Mouse (Mus musculus) small intestine, adult 2 months (tissue): ENCODE data around the gene Wrap53.

Experiments used
- CTCF ChIP-seq: fragments of 200-500 bp; IDR thresholded peaks from 2 replicates; pipeline ENCODE4 v1.5.1; 2012; ENCODE audit warnings: low read depth, mild to moderate bottlenecking, control low read depth, inconsistent platforms, low read length, moderate library complexity, mixed read lengths; ENCODE audit not compliant: insufficient replicate concordance, insufficient read length; ENCODE audit errors: extremely low read depth
- POLR2A ChIP-seq: fragments of 200-500 bp; IDR thresholded peaks from 2 replicates; pipeline ENCODE4 v1.6.1; 2012; ENCODE audit warnings: low read depth, mild to moderate bottlenecking, control low read depth, inconsistent platforms, low read length, moderate library complexity

DNA sequence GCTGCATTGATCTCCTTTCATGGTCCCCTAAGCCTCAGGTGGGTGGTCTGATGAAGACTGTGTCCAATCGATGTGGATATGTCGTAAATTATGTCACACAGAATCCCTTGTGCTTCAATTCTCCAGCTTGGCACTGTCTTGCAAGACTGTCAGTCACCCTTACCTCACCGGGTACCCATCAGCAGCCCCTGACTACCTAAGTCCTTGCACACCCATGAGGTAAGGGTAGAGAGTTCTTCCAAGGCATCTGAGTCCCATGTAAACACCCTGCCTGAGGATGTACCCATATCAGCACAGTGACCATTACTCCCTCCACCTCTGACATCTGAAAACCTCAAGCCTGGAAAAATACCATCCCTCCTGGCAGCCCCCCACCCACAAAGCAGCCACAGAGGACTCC is 24.3 kb upstream of the Wrap53 start:
- TF ChIP-seq CTCF, result no peak
- no peak for TF ChIP-seq POLR2A
